Mouse (Mus musculus): ENCODE data around the gene Kif2b.

The Kif2b gene

DNA sequence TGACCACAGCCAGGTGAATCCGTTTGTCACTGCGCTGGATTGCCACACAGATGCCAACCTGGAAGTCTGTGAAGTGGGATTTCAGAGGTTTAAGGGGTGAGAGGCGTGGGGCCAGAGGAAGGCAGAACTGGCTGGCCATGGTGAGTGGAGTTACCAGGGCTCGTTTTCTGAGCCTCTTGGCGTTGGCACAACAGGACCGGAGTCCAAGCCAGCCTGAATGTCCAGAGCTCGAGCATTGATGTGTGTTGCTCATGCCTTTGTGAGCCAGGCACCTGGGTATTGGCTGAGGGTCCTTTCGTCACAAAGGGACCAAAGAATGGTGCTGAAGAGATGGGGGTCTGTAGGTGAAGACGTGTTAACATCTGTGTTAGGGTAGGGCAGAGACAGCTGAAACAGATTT is at the start of gene Kif2b:
Gene Kif2b (minus strand): TSS at position 242 of the 400 bp plus-strand sequence.
- DNase-seq (ENCODE audit: low read depth in 2 of 2, low spot score in 2 of 2): no peak

DNA sequence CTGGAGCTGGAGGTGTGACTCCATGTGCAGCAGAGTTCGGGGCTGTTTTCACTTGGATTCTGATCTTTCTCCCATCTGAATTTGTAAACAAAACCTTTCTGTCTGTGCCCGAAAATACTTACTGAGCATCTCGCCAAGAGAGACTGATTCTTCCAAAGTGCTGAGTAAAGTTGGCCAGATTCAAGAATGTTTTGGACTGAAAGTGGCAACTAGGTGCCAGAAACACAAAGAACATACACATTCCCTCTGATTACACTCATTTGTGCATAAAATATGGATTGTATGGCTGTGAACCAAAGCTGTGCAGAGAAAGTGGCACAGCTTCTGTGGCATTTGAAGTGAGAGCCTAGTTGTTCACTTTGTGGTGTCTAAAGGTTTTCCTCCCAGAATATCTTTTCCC is 15.7 kb upstream of the Kif2b start:
- no peak for DNase-seq (ENCODE audit: low read depth in 2 of 2, low spot score in 2 of 2)

DNA sequence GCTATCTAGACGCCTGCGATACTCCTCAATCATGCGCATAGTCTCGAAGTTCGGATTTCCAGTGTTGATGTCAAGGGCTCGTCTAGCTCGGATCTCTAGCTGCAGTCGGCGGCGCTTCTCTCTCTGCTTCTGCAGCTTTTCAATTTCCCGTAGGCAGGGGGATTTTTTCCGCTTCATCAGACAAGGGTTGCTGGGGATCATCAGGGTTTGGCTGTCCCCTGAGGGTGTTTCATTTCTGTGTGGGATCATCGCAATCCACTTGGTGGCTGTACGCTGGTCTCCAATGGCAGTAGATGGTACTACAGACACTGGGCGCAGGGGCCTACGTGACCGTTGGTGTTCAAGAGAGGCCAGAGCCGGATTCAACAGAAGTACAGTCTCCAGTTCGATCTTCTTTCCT is 502 bp downstream of the Kif2b start:
- no peak for DNase-seq (ENCODE audit: low read depth in 2 of 2, low spot score in 2 of 2)

DNA sequence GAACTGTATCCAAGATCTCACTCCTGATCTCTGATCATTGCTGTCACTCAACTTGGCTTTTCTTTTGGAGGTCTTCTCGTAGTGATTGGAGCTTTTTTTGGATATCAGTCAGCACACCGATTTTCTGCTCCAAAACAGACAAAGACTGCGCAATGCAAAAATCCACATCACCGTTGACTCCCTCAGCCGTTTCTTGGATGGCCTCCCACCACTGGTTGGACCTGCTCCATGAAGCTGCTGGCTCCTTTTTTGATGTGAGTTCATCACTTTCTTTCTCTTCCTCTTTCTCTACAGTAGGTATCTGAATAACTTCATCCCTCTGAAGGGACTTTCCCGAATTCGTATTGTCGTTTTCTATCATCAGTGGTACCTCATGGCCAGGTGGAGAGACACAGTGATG is 2.0 kb downstream of the Kif2b start:
- no peak for DNase-seq (ENCODE audit: low read depth in 2 of 2, low spot score in 2 of 2)

DNA sequence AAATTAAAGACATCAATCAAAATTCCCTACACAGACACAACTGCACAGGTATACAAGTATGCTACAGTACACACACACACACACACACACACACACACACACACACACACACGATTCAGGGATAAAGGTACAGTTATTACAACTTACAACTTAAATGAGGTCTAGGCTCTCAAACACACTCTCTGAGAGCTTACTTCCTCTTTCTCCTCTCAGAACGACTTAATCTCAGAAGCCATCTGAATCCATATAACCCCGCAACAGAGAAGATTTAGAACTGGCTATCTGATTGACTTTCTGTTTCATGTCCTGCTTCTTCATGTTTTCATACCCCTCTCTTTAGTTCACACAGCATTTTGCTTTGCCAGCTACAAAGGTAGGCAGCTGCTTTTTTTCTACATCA is 2.9 kb downstream of the Kif2b start:
- DNase-seq (ENCODE audit: low read depth in 2 of 2, low spot score in 2 of 2): no peak

DNA sequence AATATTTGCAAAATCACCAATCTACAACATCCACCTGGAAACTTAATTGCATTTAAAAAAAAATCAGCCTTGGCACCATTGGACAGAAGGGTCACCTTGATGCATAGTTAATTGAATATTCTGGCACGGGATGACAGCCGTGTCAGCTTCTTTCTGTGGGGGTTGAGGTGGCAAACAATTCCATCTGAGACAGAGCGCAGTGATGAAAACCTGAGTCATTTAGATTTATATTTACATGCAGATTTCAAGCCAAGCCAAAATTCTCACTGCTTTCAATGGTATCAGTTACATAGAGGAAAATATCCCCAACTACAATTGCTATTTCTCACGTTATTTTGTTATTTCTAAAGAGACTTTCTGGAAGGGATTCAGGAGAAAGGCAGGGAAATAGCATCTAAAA is 46.6 kb downstream of the Kif2b start:
- no peak for DNase-seq (ENCODE audit: low read depth in 2 of 2, low spot score in 2 of 2)
